Mouse (Mus musculus) erythroblast, embryonic 14.5 days (primary cell): ENCODE data around the gene Igfbp4.

ENCODE experiments used
- GATA1 ChIP-seq: IDR thresholded peaks from 2 replicates; pipeline ENCODE4 v1.6.1; 2012; ENCODE audit warnings: low read length, inconsistent platforms, mixed read lengths
- TAL1 ChIP-seq: IDR thresholded peaks from 3 replicates; pipeline ENCODE4 v1.6.1; 2012; ENCODE audit warnings: low read length, inconsistent platforms, mixed read lengths

- TF ChIP-seq TAL1 (no peak), GATA1 (no peak)
Observed at GRCm38 (mm10) chr11:99010124-99010523, 30.9 kb upstream of the Igfbp4 start.
